Mouse (Mus musculus): ENCODE results near the gene Dcxr. TPM values are rescaled to one million over a fixed set of nuclear protein-coding genes. Genes with fewer than 3 reads are reported as not detected.

Gene Dcxr
- not detected for polyA plus RNA-seq (2014; fragmentation: Illumina TruSeq; extraction: RNeasy Lipid Tissue Mini Kit (QIAGEN cat#74804); ENCODE audit: low read depth, low replicate concordance)

GRCm38 (mm10) chr11:120727169-120727527 is at the start of gene Dcxr:
TSS of gene Dcxr (minus strand) at chr11:120727281.

GRCm38 (mm10) chr11:120762672-120763041 is 35.6 kb upstream of the Dcxr start, which contains the start of gene Hmga1b:
TSS of gene Hmga1b (plus strand) at chr11:120762794.

GRCm38 (mm10) chr11:120731858-120732680 is 5.0 kb upstream of the Dcxr start, which contains the start of gene Cbr2:
TSS of gene Cbr2 (minus strand) at chr11:120732114.

GRCm38 (mm10) chr11:120721124-120722066 is 5.7 kb downstream of the Dcxr start, which contains the start of gene Rac3:
TSS of gene Rac3 (plus strand) at chr11:120721470.

GRCm38 (mm10) chr11:120713580-120714518 is 13.2 kb downstream of the Dcxr start, which contains the start of the genes Cenpx and Lrrc45:
TSS of gene Cenpx (minus strand) at chr11:120713738.
TSS of gene Lrrc45 (plus strand) at chr11:120713925.

Other genes starting within 250 kb of the Dcxr start
- 3.0 TPM for gene Mrpl12, start 242.7 kb downstream of the Dcxr start, polyA plus RNA-seq (2014; fragmentation: Illumina TruSeq; extraction: RNeasy Lipid Tissue Mini Kit (QIAGEN cat#74804); ENCODE audit: low read depth, low replicate concordance)
- 0.31 TPM for gene Slc25a10, start 235.4 kb downstream of the Dcxr start, polyA plus RNA-seq (2014; fragmentation: Illumina TruSeq; extraction: RNeasy Lipid Tissue Mini Kit (QIAGEN cat#74804); ENCODE audit: low read depth, low replicate concordance)
- gene Gcgr, start 196.6 kb downstream of the Dcxr start, polyA plus RNA-seq (2014; fragmentation: Illumina TruSeq; extraction: RNeasy Lipid Tissue Mini Kit (QIAGEN cat#74804); ENCODE audit: low read depth, low replicate concordance) = not detected
- 3.2 TPM for gene Mcrip1, start 177.6 kb downstream of the Dcxr start, polyA plus RNA-seq (2014; fragmentation: Illumina TruSeq; extraction: RNeasy Lipid Tissue Mini Kit (QIAGEN cat#74804); ENCODE audit: low read depth, low replicate concordance)
- 2.5 TPM for gene Ppp1r27, start 176.1 kb downstream of the Dcxr start, polyA plus RNA-seq (2014; fragmentation: Illumina TruSeq; extraction: RNeasy Lipid Tissue Mini Kit (QIAGEN cat#74804); ENCODE audit: low read depth, low replicate concordance)
- 41.5 TPM for gene P4hb, start 154.0 kb downstream of the Dcxr start, polyA plus RNA-seq (2014; fragmentation: Illumina TruSeq; extraction: RNeasy Lipid Tissue Mini Kit (QIAGEN cat#74804); ENCODE audit: low read depth, low replicate concordance)
- gene Arhgdia, start 145.7 kb downstream of the Dcxr start, polyA plus RNA-seq (2014; fragmentation: Illumina TruSeq; extraction: RNeasy Lipid Tissue Mini Kit (QIAGEN cat#74804); ENCODE audit: low read depth, low replicate concordance) = 5.0 TPM
- 15.0 TPM for gene Alyref, start 128.9 kb downstream of the Dcxr start, polyA plus RNA-seq (2014; fragmentation: Illumina TruSeq; extraction: RNeasy Lipid Tissue Mini Kit (QIAGEN cat#74804); ENCODE audit: low read depth, low replicate concordance)
- 9.5 TPM for gene Anapc11, start 128.9 kb downstream of the Dcxr start, polyA plus RNA-seq (2014; fragmentation: Illumina TruSeq; extraction: RNeasy Lipid Tissue Mini Kit (QIAGEN cat#74804); ENCODE audit: low read depth, low replicate concordance)
- not detected for gene Npb, start 118.8 kb downstream of the Dcxr start, polyA plus RNA-seq (2014; fragmentation: Illumina TruSeq; extraction: RNeasy Lipid Tissue Mini Kit (QIAGEN cat#74804); ENCODE audit: low read depth, low replicate concordance)
- gene Pcyt2, start 109.3 kb downstream of the Dcxr start, polyA plus RNA-seq (2014; fragmentation: Illumina TruSeq; extraction: RNeasy Lipid Tissue Mini Kit (QIAGEN cat#74804); ENCODE audit: low read depth, low replicate concordance) = 6.7 TPM
- gene Sirt7, start 102.0 kb downstream of the Dcxr start, polyA plus RNA-seq (2014; fragmentation: Illumina TruSeq; extraction: RNeasy Lipid Tissue Mini Kit (QIAGEN cat#74804); ENCODE audit: low read depth, low replicate concordance) = 1.2 TPM
- 1.8 TPM for gene Mafg, start 93.7 kb downstream of the Dcxr start, polyA plus RNA-seq (2014; fragmentation: Illumina TruSeq; extraction: RNeasy Lipid Tissue Mini Kit (QIAGEN cat#74804); ENCODE audit: low read depth, low replicate concordance)
- gene Pycr1, start 83.5 kb downstream of the Dcxr start, polyA plus RNA-seq (2014; fragmentation: Illumina TruSeq; extraction: RNeasy Lipid Tissue Mini Kit (QIAGEN cat#74804); ENCODE audit: low read depth, low replicate concordance) = 0.39 TPM
- gene Myadml2, start 79.1 kb downstream of the Dcxr start, polyA plus RNA-seq (2014; fragmentation: Illumina TruSeq; extraction: RNeasy Lipid Tissue Mini Kit (QIAGEN cat#74804); ENCODE audit: low read depth, low replicate concordance) = not detected
- not detected for gene Notum, start 66.1 kb downstream of the Dcxr start, polyA plus RNA-seq (2014; fragmentation: Illumina TruSeq; extraction: RNeasy Lipid Tissue Mini Kit (QIAGEN cat#74804); ENCODE audit: low read depth, low replicate concordance)
- gene Aspscr1, start 54.3 kb downstream of the Dcxr start, polyA plus RNA-seq (2014; fragmentation: Illumina TruSeq; extraction: RNeasy Lipid Tissue Mini Kit (QIAGEN cat#74804); ENCODE audit: low read depth, low replicate concordance) = 4.5 TPM
- gene Cenpx, start 13.5 kb downstream of the Dcxr start, polyA plus RNA-seq (2014; fragmentation: Illumina TruSeq; extraction: RNeasy Lipid Tissue Mini Kit (QIAGEN cat#74804); ENCODE audit: low read depth, low replicate concordance) = 2.4 TPM
- gene Lrrc45, start 13.4 kb downstream of the Dcxr start, polyA plus RNA-seq (2014; fragmentation: Illumina TruSeq; extraction: RNeasy Lipid Tissue Mini Kit (QIAGEN cat#74804); ENCODE audit: low read depth, low replicate concordance) = 0.18 TPM
- not detected for gene Rac3, start 5.8 kb downstream of the Dcxr start, polyA plus RNA-seq (2014; fragmentation: Illumina TruSeq; extraction: RNeasy Lipid Tissue Mini Kit (QIAGEN cat#74804); ENCODE audit: low read depth, low replicate concordance)
- gene Cbr2, start 4.8 kb upstream of the Dcxr start, polyA plus RNA-seq (2014; fragmentation: Illumina TruSeq; extraction: RNeasy Lipid Tissue Mini Kit (QIAGEN cat#74804); ENCODE audit: low read depth, low replicate concordance) = 0.66 TPM
- gene Hmga1b, start 35.5 kb upstream of the Dcxr start, polyA plus RNA-seq (2014; fragmentation: Illumina TruSeq; extraction: RNeasy Lipid Tissue Mini Kit (QIAGEN cat#74804); ENCODE audit: low read depth, low replicate concordance) = not detected
- 0.21 TPM for gene Rfng, start 56.9 kb upstream of the Dcxr start, polyA plus RNA-seq (2014; fragmentation: Illumina TruSeq; extraction: RNeasy Lipid Tissue Mini Kit (QIAGEN cat#74804); ENCODE audit: low read depth, low replicate concordance)
- gene Gps1, start 57.0 kb upstream of the Dcxr start, polyA plus RNA-seq (2014; fragmentation: Illumina TruSeq; extraction: RNeasy Lipid Tissue Mini Kit (QIAGEN cat#74804); ENCODE audit: low read depth, low replicate concordance) = 39.3 TPM
- 9.6 TPM for gene Dus1l, start 69.1 kb upstream of the Dcxr start, polyA plus RNA-seq (2014; fragmentation: Illumina TruSeq; extraction: RNeasy Lipid Tissue Mini Kit (QIAGEN cat#74804); ENCODE audit: low read depth, low replicate concordance)
- 0.92 TPM for gene Fasn, start 97.3 kb upstream of the Dcxr start, polyA plus RNA-seq (2014; fragmentation: Illumina TruSeq; extraction: RNeasy Lipid Tissue Mini Kit (QIAGEN cat#74804); ENCODE audit: low read depth, low replicate concordance)
- gene Ccdc57, start 205.6 kb upstream of the Dcxr start, polyA plus RNA-seq (2014; fragmentation: Illumina TruSeq; extraction: RNeasy Lipid Tissue Mini Kit (QIAGEN cat#74804); ENCODE audit: low read depth, low replicate concordance) = 8.3 TPM
- gene Slc16a3, start 221.2 kb upstream of the Dcxr start, polyA plus RNA-seq (2014; fragmentation: Illumina TruSeq; extraction: RNeasy Lipid Tissue Mini Kit (QIAGEN cat#74804); ENCODE audit: low read depth, low replicate concordance) = 0.07 TPM

Data from testis, adult 10 weeks (tissue).